Mouse (Mus musculus) megakaryocyte, embryonic 14.5 days (primary cell): ENCODE results near the gene Grk6. TPM values are rescaled to one million over a fixed set of nuclear protein-coding genes. Genes with fewer than 3 reads are reported as not detected.
A peak's percentile ranks its signal among the peaks of the same experiment; 100 is the strongest.

Source experiments
- H3K27me3 ChIP-seq: replicated peaks from 2 replicates; pipeline ENCODE3; 2012; ENCODE audit warnings: inconsistent platforms
- H3K36me3 ChIP-seq: replicated peaks from 2 replicates; pipeline ENCODE3; 2012; ENCODE audit warnings: low read length, inconsistent platforms, mixed read lengths
- H3K4me1 ChIP-seq: 2 replicates; pipeline ENCODE4 v1.6.1; 2012; ENCODE audit warnings: inconsistent platforms
- H3K4me3 ChIP-seq: replicated peaks from 2 replicates; pipeline ENCODE3; 2012; ENCODE audit warnings: moderate library complexity, mild to moderate bottlenecking, inconsistent platforms
- H3K9me3 ChIP-seq: 2 replicates; pipeline ENCODE4 v1.6.1; 2012; ENCODE audit warnings: inconsistent platforms
- FLI1 ChIP-seq: IDR thresholded peaks from 2 replicates; pipeline ENCODE4 v1.6.1; 2012; ENCODE audit warnings: low read length, inconsistent platforms, mixed read lengths
- GATA1 ChIP-seq: IDR thresholded peaks from 3 replicates; pipeline ENCODE4 v1.6.1; 2012; ENCODE audit warnings: mixed read lengths, low read length, inconsistent platforms, borderline replicate concordance
- polyA plus RNA-seq: library from polyadenylated mRNA; stranded (reverse); fragments of >175 nt; gene quantifications from 2 replicates; pipeline ENCODE4 v1.2.3, GENCODE M21; 2012; ENCODE audit warnings: low replicate concordance; ENCODE audit not compliant: insufficient read depth

Grk6 gene
- polyA plus RNA-seq, 1 experiment: 54.2 TPM

GRCm38 (mm10) chr13:55447543-55447943 is 2.7 kb downstream of the Grk6 start:
- peak overlapping the region; percentile 96 for H3K4me3 ChIP-seq
- TF ChIP-seq FLI1: no peak
- no peak for TF ChIP-seq GATA1
- H3K9me3 ChIP-seq: no peaks in the 10 kb centered on the region
- H3K4me1 ChIP-seq: peaks cover 80% of the 10 kb centered on the region
- H3K36me3 ChIP-seq: peaks cover 49% of the 10 kb centered on the region
- H3K27me3 ChIP-seq: no peaks in the 10 kb centered on the region

GRCm38 (mm10) chr13:55448131-55448530 is 3.3 kb downstream of the Grk6 start:
- H3K9me3 ChIP-seq: no peaks in the 10 kb centered on the region
- TF ChIP-seq FLI1 (no peak), GATA1 (no peak)
- no peaks in the 10 kb centered on the region for H3K27me3 ChIP-seq
- H3K36me3 ChIP-seq: peaks cover 55% of the 10 kb centered on the region
- peak overlapping the region; percentile 96 for H3K4me3 ChIP-seq
- peaks cover 79% of the 10 kb centered on the region for H3K4me1 ChIP-seq

- peak overlapping the region; percentile 21 for H3K4me3 ChIP-seq
- peaks cover 66% of the 10 kb centered on the region for H3K36me3 ChIP-seq
- H3K4me1 ChIP-seq: peaks cover 72% of the 10 kb centered on the region
- no peaks in the 10 kb centered on the region for H3K27me3 ChIP-seq
- no peak for TF ChIP-seq GATA1
- no peak for TF ChIP-seq FLI1
- H3K9me3 ChIP-seq: no peaks in the 10 kb centered on the region
Observed at GRCm38 (mm10) chr13:55449205-55449604, 4.3 kb downstream of the Grk6 start.

GRCm38 (mm10) chr13:55449679-55450441 is 5.0 kb downstream of the Grk6 start:
- Histone ChIP-seq H3K36me3 (peaks cover 72% of the 10 kb centered on the region), H3K27me3 (no peaks in the 10 kb centered on the region), H3K4me3 (peak overlapping the region; percentile 21), H3K9me3 (no peaks in the 10 kb centered on the region), H3K4me1 (peaks cover 70% of the 10 kb centered on the region)
- TF ChIP-seq GATA1 (no peak), FLI1 (no peak)

- Histone ChIP-seq H3K27me3 (no peaks in the 10 kb centered on the region), H3K4me3 (no peak overlapping the region), H3K4me1 (peaks cover 70% of the 10 kb centered on the region), H3K9me3 (no peaks in the 10 kb centered on the region), H3K36me3 (peaks cover 79% of the 10 kb centered on the region)
- TF ChIP-seq GATA1: no peak
- TF ChIP-seq FLI1: no peak
Observed at GRCm38 (mm10) chr13:55450511-55450980, 5.7 kb downstream of the Grk6 start.

GRCm38 (mm10) chr13:55451296-55451695 is 6.4 kb downstream of the Grk6 start:
- Histone ChIP-seq H3K4me3 (no peak overlapping the region), H3K36me3 (peaks cover 87% of the 10 kb centered on the region), H3K4me1 (peaks cover 65% of the 10 kb centered on the region), H3K27me3 (no peaks in the 10 kb centered on the region), H3K9me3 (no peaks in the 10 kb centered on the region)
- TF ChIP-seq GATA1 (no peak), FLI1 (no peak)

- H3K36me3 ChIP-seq: peaks cover 93% of the 10 kb centered on the region
- H3K4me3 ChIP-seq: peak overlapping the region; percentile 62
- TF ChIP-seq GATA1 (no peak), FLI1 (no peak)
- H3K4me1 ChIP-seq: peaks cover 61% of the 10 kb centered on the region
- no peaks in the 10 kb centered on the region for H3K27me3 ChIP-seq
- no peaks in the 10 kb centered on the region for H3K9me3 ChIP-seq
Observed at GRCm38 (mm10) chr13:55451785-55452549, 7.1 kb downstream of the Grk6 start.

- H3K4me1 ChIP-seq: peaks cover 53% of the 10 kb centered on the region
- H3K27me3 ChIP-seq: peaks cover 41% of the 10 kb centered on the region
- TF ChIP-seq GATA1: no peak
- TF ChIP-seq FLI1: no peak
- H3K4me3 ChIP-seq: no peak overlapping the region
- peaks cover 55% of the 10 kb centered on the region for H3K36me3 ChIP-seq
- H3K9me3 ChIP-seq: no peaks in the 10 kb centered on the region
Observed at GRCm38 (mm10) chr13:55462965-55463364, 18.1 kb downstream of the Grk6 start.

GRCm38 (mm10) chr13:55463399-55464026 is 18.6 kb downstream of the Grk6 start:
- H3K36me3 ChIP-seq: peaks cover 49% of the 10 kb centered on the region
- no peak for TF ChIP-seq GATA1
- no peak for TF ChIP-seq FLI1
- H3K4me3 ChIP-seq: peak overlapping the region; percentile 92
- peaks cover 57% of the 10 kb centered on the region for H3K4me1 ChIP-seq
- peaks cover 47% of the 10 kb centered on the region for H3K27me3 ChIP-seq
- no peaks in the 10 kb centered on the region for H3K9me3 ChIP-seq
